Mouse (Mus musculus) olfactory bulb, adult 2 months (tissue): ENCODE results near the gene Dpyd.

ENCODE experiments used
- CTCF ChIP-seq: fragments of 200-500 bp; IDR thresholded peaks from 2 replicates; pipeline ENCODE4 v1.5.1; 2012; ENCODE audit warnings: low read depth, mild to moderate bottlenecking, low read length, moderate library complexity; ENCODE audit not compliant: insufficient read depth
- POLR2A ChIP-seq: fragments of 200-500 bp; IDR thresholded peaks from 2 replicates; pipeline ENCODE4 v1.6.1; 2012; ENCODE audit warnings: mild to moderate bottlenecking, low read depth, low read length, moderate library complexity; ENCODE audit not compliant: insufficient read depth

DNA sequence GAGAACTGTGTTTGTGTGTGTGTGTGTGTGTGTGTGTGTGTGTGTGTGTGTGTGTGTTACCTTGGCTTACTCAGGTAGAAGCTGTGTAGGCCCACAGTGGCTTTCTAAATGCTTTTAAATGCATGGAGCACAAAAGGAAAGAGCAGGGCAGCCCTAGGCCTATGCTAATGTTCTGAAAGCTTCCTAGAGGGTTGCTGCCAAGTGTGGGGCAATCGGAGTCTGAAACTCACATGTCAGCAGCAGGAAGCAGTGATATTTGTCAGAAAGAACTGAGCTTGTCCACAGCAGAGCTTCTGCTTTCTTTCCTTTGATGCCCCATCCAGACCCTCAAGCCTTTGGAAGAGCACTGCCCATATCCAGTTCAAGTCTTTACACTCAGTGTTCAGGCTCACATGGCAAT lies 4.3 kb upstream of the Dpyd start:
- no peak for TF ChIP-seq POLR2A
- TF ChIP-seq CTCF, result no peak
